Mouse (Mus musculus) kidney, adult 2 months (tissue): ENCODE results near the gene Gm9918. TPM values are rescaled to one million over a fixed set of nuclear protein-coding genes. Genes with fewer than 3 reads are reported as not detected.

ENCODE experiments used
- DNase-seq: peaks from one replicate; pipeline ENCODE4 v3.0.0; 2021
- H3K27ac ChIP-seq: fragments of 200-500 bp; 2 replicates; pipeline ENCODE4 v1.5.1; 2012; ENCODE audit warnings: low read depth, low read length, control low read depth, inconsistent platforms; ENCODE audit not compliant: insufficient read depth
- H3K27me3 ChIP-seq: fragments of 200-500 bp; replicated peaks from 2 replicates; pipeline ENCODE4 v1.6.1; 2012; ENCODE audit warnings: mild to moderate bottlenecking, moderate library complexity, low read length, inconsistent platforms; ENCODE audit not compliant: control insufficient read depth, insufficient read depth
- H3K36me3 ChIP-seq: fragments of 200-500 bp; 2 replicates; pipeline ENCODE4 v1.6.1; 2012; ENCODE audit warnings: mild to moderate bottlenecking, moderate library complexity, low read length, inconsistent platforms; ENCODE audit not compliant: control insufficient read depth, insufficient read depth
- H3K4me1 ChIP-seq: fragments of 200-500 bp; 2 replicates; pipeline ENCODE4 v1.6.1; 2011; ENCODE audit warnings: low read length; ENCODE audit not compliant: control insufficient read depth, insufficient read depth
- H3K4me3 ChIP-seq: fragments of 200-500 bp; 2 replicates; pipeline ENCODE4 v1.5.1; 2011; ENCODE audit warnings: mild to moderate bottlenecking, low read depth, low read length, control low read depth; ENCODE audit not compliant: insufficient read depth
- CTCF ChIP-seq: fragments of 200-500 bp; conservative IDR thresholded peaks from 2 replicates; pipeline ENCODE4 v1.5.1; 2011; ENCODE audit warnings: low read depth, mild to moderate bottlenecking, control low read depth, low read length, moderate library complexity, mixed read lengths; ENCODE audit not compliant: insufficient read depth, insufficient read length
- POLR2A ChIP-seq: fragments of 200-500 bp; IDR thresholded peaks from one replicate; pipeline ENCODE4 v1.6.1; 2011; ENCODE audit warnings: low read depth, low read length, control low read depth
- WGBS: fragments of 180-500 bp; shearing (Covaris S2); methylation state at CpG from one replicate; pipeline ENCODE4 v1.1.7; 2018; 5-methylcytosine and 5-hydroxymethylcytosine counted together
- polyA plus RNA-seq: library from polyadenylated mRNA; depleted of rRNA; stranded (reverse); fragments of >200 nt; gene quantifications from 2 replicates; pipeline ENCODE4 v1.2.3, GENCODE M21; 2012

The Gm9918 gene
- polyA plus RNA-seq, 1 experiment = 0.41 TPM

- DNase-seq = peak; percentile 92
- Histone ChIP-seq H3K4me1 (peaks cover 3% of the 10 kb centered on the region; the same call in 1 of the 2 replicates), H3K27ac (peak within 1 kb of the TSS; percentile 86), H3K27me3 (no peaks in the 10 kb centered on the region), H3K36me3 (no peaks in the 10 kb centered on the region; the same call in 1 of the 2 replicates), H3K4me3 (peak within 1 kb of the TSS; percentile 87)
- TF ChIP-seq CTCF (peak; percentile 53), POLR2A (peak; percentile 71)
- WGBS = under 1% methylated on average over 65 of the region's 65 CpGs
Observed at GRCm38 (mm10) chr15:102279092-102279782, 8.9 kb downstream of the Gm9918 start, which contains the start of gene Mfsd5. Gene Mfsd5, plus strand, starts transcription at chr15:102279454.

- Histone ChIP-seq H3K27me3 (no peaks in the 10 kb centered on the region), H3K4me3 (peak overlapping the region; percentile 87), H3K27ac (peak overlapping the region; percentile 86), H3K4me1 (peaks cover 3% of the 10 kb centered on the region; the same call in 1 of the 2 replicates), H3K36me3 (no peaks in the 10 kb centered on the region; the same call in 1 of the 2 replicates)
- WGBS = 22% methylated on average over 13 of the region's 13 CpGs
- TF ChIP-seq POLR2A = no peak
- TF ChIP-seq CTCF = no peak
- no peak for DNase-seq
Observed at GRCm38 (mm10) chr15:102279783-102280520, 9.6 kb downstream of the Gm9918 start.

GRCm38 (mm10) chr15:102280623-102281022 is 10.3 kb downstream of the Gm9918 start:
- TF ChIP-seq POLR2A = no peak
- no peak for TF ChIP-seq CTCF
- Histone ChIP-seq H3K27me3 (no peaks in the 10 kb centered on the region), H3K4me1 (peaks cover 3% of the 10 kb centered on the region; the same call in 1 of the 2 replicates), H3K36me3 (no peaks in the 10 kb centered on the region; the same call in 1 of the 2 replicates), H3K4me3 (no peak overlapping the region), H3K27ac (no peak overlapping the region)
- DNase-seq = no peak
- WGBS = 95% methylated on average over 19 of the region's 19 CpGs

- TF ChIP-seq CTCF = no peak
- TF ChIP-seq POLR2A = no peak
- H3K36me3 ChIP-seq = no peaks in the 10 kb centered on the region; the same call in 1 of the 2 replicates
- no peak for DNase-seq
- 70% methylated on average over 8 of the region's 8 CpGs for WGBS
- no peaks in the 10 kb centered on the region for H3K27me3 ChIP-seq
- H3K27ac ChIP-seq = no peak overlapping the region
- H3K4me1 ChIP-seq = peaks cover 3% of the 10 kb centered on the region; the same call in 1 of the 2 replicates
- no peak overlapping the region for H3K4me3 ChIP-seq
Observed at GRCm38 (mm10) chr15:102282463-102283292, 12.3 kb downstream of the Gm9918 start.

GRCm38 (mm10) chr15:102283648-102284047 is 13.3 kb downstream of the Gm9918 start:
- 62% methylated on average over 3 of the region's 3 CpGs for WGBS
- no peak overlapping the region for H3K27ac ChIP-seq
- H3K4me3 ChIP-seq = no peak overlapping the region
- TF ChIP-seq POLR2A = no peak
- TF ChIP-seq CTCF = no peak
- peak; percentile 31 for DNase-seq
- H3K4me1 ChIP-seq = peaks cover 3% of the 10 kb centered on the region; the same call in 1 of the 2 replicates
- no peaks in the 10 kb centered on the region; the same call in 1 of the 2 replicates for H3K36me3 ChIP-seq
- H3K27me3 ChIP-seq = no peaks in the 10 kb centered on the region

GRCm38 (mm10) chr15:102287395-102287794 is 17.0 kb downstream of the Gm9918 start:
- peak; percentile 55 for DNase-seq
- Histone ChIP-seq H3K36me3 (no peaks in the 10 kb centered on the region), H3K27ac (no peak overlapping the region), H3K27me3 (no peaks in the 10 kb centered on the region), H3K4me1 (no peaks in the 10 kb centered on the region), H3K4me3 (no peak overlapping the region)
- TF ChIP-seq CTCF (peak; percentile 26; the same call in 1 of the 2 replicates), POLR2A (no peak)
